Mouse (Mus musculus) heart, adult 2 months (tissue): ENCODE data around the gene Rsph14.

Experiments
- CTCF ChIP-seq: fragments of 200-600 bp; IDR thresholded peaks from 2 replicates; pipeline ENCODE4 v1.8.1; 2022; ENCODE audit warnings: antibody characterized with exemption, mild to moderate bottlenecking, moderate library complexity
- EP300 ChIP-seq: fragments of 200-500 bp; IDR thresholded peaks from 2 replicates; pipeline ENCODE4 v1.6.1; 2011; ENCODE audit warnings: low read depth, low read length, control low read depth; ENCODE audit not compliant: insufficient read depth
- POLR2A ChIP-seq: fragments of 200-500 bp; IDR thresholded peaks from 2 replicates; pipeline ENCODE4 v1.6.1; 2011; ENCODE audit warnings: mild to moderate bottlenecking, low read depth, low read length, control low read depth; ENCODE audit not compliant: insufficient read depth

GRCm38 (mm10) chr10:75062621-75063020, 30.2 kb upstream of the Rsph14 start:
- TF ChIP-seq CTCF (no peak), EP300 (no peak), POLR2A (no peak)
